Mouse (Mus musculus) limb, embryonic 10.5 days (tissue): ENCODE measurements at regions not wholly inside any gene's neighbourhood (a gene's known extent, or its start where the extent isn't known, plus 50 kb on each side); places are given as distances from the start of the nearest gene placed in this dataset.

Experiments used
- DNase-seq: peaks from one replicate; pipeline ENCODE4 v3.0.0-alpha.2; 2017; ENCODE audit warnings: low spot score
- H3K27ac ChIP-seq: fragments of 300-500 bp; sonication (generic); 2 replicates; pipeline ENCODE4 v1.5.1; 2016; ENCODE audit warnings: mild to moderate bottlenecking
- H3K27me3 ChIP-seq: fragments of 300-500 bp; sonication (generic); 2 replicates; pipeline ENCODE4 v1.6.1; 2016; ENCODE audit warnings: low read depth, mild to moderate bottlenecking; ENCODE audit not compliant: poor library complexity, severe bottlenecking
- H3K36me3 ChIP-seq: fragments of 300-500 bp; sonication (generic); 2 replicates; pipeline ENCODE4 v1.6.1; 2016; ENCODE audit warnings: mild to moderate bottlenecking, moderate library complexity
- H3K4me1 ChIP-seq: fragments of 300-500 bp; sonication (generic); 2 replicates; pipeline ENCODE4 v1.6.1; 2016
- H3K4me3 ChIP-seq: fragments of 300-500 bp; sonication (generic); 2 replicates; pipeline ENCODE4 v1.5.1; 2016; ENCODE audit warnings: mild to moderate bottlenecking, moderate library complexity
- H3K9me3 ChIP-seq: fragments of 300-500 bp; sonication (generic); replicated peaks from 2 replicates; pipeline ENCODE4 v1.6.1; 2016; ENCODE audit warnings: mild to moderate bottlenecking
- WGBS: fragments of 180-500 bp; shearing (Covaris S2); methylation state at CpG from one replicate; pipeline ENCODE4 v1.1.7; 2016; 5-methylcytosine and 5-hydroxymethylcytosine counted together

DNA sequence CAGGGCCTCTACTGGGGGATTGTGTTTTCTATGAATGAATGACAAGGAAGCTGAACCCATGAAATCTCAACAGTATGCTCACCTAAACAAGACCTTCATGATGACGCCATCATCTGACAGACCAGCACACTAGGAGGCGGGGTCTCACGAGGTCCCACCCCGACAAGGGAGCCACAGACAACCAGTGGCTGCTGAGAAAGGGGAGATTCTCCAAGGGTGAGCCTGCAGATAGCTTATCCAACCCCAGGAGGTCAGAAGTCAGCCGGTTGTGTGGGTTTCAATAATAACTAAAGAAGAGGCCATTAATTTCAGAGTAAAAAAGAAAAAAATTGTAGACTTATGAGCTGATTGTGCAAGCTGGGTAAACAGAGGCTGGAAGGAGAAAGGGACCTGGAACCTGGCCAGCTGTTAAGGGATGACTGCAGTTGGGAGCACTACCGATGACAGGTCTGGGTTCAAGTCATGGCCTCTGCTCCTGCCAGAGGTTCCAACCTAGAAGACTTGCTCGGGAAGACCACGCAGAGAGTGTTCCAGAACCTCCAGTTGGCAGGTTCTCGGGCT, 90.5 kb downstream of the 1700001O22Rik start:
- Histone ChIP-seq H3K4me1 (peaks cover 91% of the 10 kb centered on the region), H3K9me3 (no peaks in the 10 kb centered on the region), H3K27ac (peak overlapping the region; percentile 94), H3K4me3 (no peak overlapping the region), H3K27me3 (no peaks in the 10 kb centered on the region), H3K36me3 (no peaks in the 10 kb centered on the region)
- DNase-seq: no peak
- whole genome bisulfite sequencing: 63% methylated on average over 9 of the region's 9 CpGs

DNA sequence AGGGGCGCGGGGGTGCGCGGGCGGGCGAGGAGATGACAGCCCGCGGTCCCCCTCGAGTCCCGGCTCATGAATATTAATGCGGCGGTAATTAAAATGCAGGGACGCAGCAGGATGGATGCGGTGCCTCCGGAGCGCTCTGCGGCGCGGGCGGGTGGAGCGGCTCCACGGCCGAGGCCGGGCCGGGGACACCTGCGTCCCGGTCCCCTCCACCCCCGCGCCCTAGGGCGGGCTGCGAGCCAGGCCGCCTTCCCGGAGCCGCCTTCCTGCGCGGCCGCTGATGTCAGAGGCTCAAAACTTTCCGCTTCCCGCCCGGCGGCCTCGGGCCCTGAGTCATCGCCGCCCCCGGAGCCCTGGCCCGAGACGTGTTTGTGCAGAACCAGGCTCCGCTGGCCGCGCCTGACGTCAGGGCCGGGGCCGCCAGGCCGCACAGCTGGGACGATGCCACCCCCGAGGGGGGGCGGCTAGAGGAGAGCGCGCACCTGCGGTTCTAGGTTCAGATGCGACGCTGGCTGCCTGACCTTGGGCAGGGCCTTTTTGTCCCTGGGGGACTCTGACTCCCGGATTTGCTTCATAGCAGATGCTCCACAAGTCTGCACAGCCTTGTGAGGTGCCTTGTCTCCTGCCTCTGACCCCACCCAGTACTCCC, 91.5 kb downstream of the 1700001O22Rik start:
- Histone ChIP-seq H3K36me3 (no peaks in the 10 kb centered on the region), H3K9me3 (no peaks in the 10 kb centered on the region), H3K27me3 (no peaks in the 10 kb centered on the region), H3K4me1 (peaks cover 91% of the 10 kb centered on the region), H3K4me3 (peak overlapping the region; percentile 57), H3K27ac (peak overlapping the region; percentile 94)
- WGBS: under 1% methylated on average over 63 of the region's 63 CpGs
- DNase-seq: peak; percentile 77

DNA sequence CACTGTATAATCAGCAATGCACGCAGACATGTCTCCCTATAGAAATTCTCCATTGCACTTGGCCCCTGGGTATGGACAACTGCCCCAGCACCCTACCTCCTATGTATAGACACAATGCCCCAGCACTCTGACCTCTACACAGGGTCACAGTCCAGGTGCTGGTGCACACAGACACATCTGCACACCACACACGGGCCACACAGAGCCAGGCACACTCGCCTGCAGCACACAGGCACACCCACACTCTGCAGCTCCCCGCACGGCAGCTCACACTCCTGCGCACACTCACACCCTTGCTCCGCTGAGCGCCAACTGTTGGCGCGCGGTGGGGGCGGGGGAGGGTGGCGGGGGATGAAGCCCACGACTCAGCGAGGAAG, 92.0 kb downstream of the 1700001O22Rik start:
- peaks cover 91% of the 10 kb centered on the region for H3K4me1 ChIP-seq
- peak overlapping the region; percentile 57 for H3K4me3 ChIP-seq
- H3K27ac ChIP-seq: peak overlapping the region; percentile 94
- no peaks in the 10 kb centered on the region for H3K27me3 ChIP-seq
- no peaks in the 10 kb centered on the region for H3K9me3 ChIP-seq
- 6% methylated on average over 15 of the region's 15 CpGs for WGBS
- H3K36me3 ChIP-seq: no peaks in the 10 kb centered on the region
- peak; percentile 70 for DNase-seq

DNA sequence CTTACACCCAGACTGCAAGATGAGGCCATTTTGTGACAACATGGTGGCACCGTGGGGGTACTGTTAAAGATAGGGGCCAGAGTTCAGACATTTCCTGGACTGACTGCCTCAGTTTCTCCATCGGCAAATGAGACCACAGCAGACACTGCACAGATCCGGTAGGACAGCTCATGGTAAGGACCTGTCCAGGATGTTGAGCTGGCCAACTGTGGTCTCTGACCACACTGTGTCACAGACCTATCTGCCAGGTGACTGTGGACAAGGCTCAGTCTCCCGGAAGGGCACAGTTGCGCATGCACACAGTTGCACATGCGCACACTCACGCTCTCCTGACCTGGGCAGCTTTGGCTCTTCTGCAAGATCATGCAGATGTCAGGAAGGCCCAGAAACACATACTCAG, 92.6 kb downstream of the 1700001O22Rik start:
- no peak for DNase-seq
- Histone ChIP-seq H3K9me3 (no peaks in the 10 kb centered on the region), H3K4me1 (peaks cover 91% of the 10 kb centered on the region), H3K4me3 (0 out of 2 replicates have a peak overlapping the region, but pooled peaks have one; percentile 57), H3K27me3 (no peaks in the 10 kb centered on the region), H3K27ac (peak overlapping the region; percentile 94), H3K36me3 (no peaks in the 10 kb centered on the region)
- WGBS: 94% methylated on average over 7 of the region's 7 CpGs

DNA sequence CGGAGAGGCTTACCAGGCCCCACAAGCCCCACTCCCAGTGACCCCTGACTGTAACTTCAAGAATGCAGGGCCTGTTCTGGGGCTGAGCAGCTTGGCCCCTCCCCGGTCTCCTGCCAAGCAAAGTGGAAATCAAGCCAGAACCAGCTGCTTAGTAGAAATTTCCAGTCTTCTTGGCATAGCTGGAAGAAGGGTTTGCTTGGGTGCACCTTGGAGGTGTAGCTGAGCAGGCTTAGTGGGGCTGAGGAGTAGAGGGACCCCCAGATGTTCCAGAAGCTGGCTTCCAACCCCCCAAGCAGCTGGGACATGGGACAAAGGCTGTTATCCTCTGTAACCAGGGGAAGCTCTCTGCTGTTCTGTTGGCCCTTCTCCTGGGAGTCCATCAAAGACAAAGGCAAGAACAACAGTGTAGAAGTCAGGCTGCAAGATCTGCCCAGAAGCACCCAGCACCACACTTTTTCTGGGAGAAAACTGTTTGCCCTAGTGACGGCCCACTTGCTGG, 94.0 kb downstream of the 1700001O22Rik start:
- Histone ChIP-seq H3K27ac (peak overlapping the region; percentile 98), H3K9me3 (0 out of 2 replicates have a peak, but pooled peaks cover under 1% of the 10 kb centered on the region), H3K36me3 (peaks cover 2% of the 10 kb centered on the region), H3K27me3 (no peaks in the 10 kb centered on the region), H3K4me3 (no peak overlapping the region), H3K4me1 (peaks cover 83% of the 10 kb centered on the region)
- WGBS: 57% methylated on average over 3 of the region's 3 CpGs
- no peak for DNase-seq

- peak overlapping the region; percentile 98 for H3K27ac ChIP-seq
- 72% methylated on average over 4 of the region's 4 CpGs for whole genome bisulfite sequencing
- no peak for DNase-seq
- H3K4me3 ChIP-seq: peak overlapping the region; percentile 53
- H3K9me3 ChIP-seq: 0 out of 2 replicates have a peak, but pooled peaks cover 2% of the 10 kb centered on the region
- H3K36me3 ChIP-seq: peaks cover 4% of the 10 kb centered on the region
- peaks cover 78% of the 10 kb centered on the region for H3K4me1 ChIP-seq
- no peaks in the 10 kb centered on the region for H3K27me3 ChIP-seq
Measured at GRCm38 (mm10) chr2:30708762-30709385, 94.6 kb downstream of the 1700001O22Rik start.

- Histone ChIP-seq H3K27ac (peak overlapping the region; percentile 98), H3K9me3 (0 out of 2 replicates have a peak, but pooled peaks cover 2% of the 10 kb centered on the region), H3K4me1 (peaks cover 71% of the 10 kb centered on the region), H3K36me3 (peaks cover 4% of the 10 kb centered on the region), H3K27me3 (no peaks in the 10 kb centered on the region), H3K4me3 (peak overlapping the region; percentile 53)
- WGBS: 1% methylated on average over 48 of the region's 48 CpGs
- DNase-seq: no peak
Measured at GRCm38 (mm10) chr2:30708001-30708683, 95.3 kb downstream of the 1700001O22Rik start.

GRCm38 (mm10) chr2:30707099-30708000, 96.1 kb downstream of the 1700001O22Rik start:
- 2% methylated on average over 44 of the region's 44 CpGs for WGBS
- peak; percentile 81 for DNase-seq
- Histone ChIP-seq H3K27ac (peak overlapping the region; percentile 98), H3K9me3 (0 out of 2 replicates have a peak, but pooled peaks cover 2% of the 10 kb centered on the region), H3K4me3 (peak overlapping the region; percentile 53), H3K4me1 (peaks cover 69% of the 10 kb centered on the region), H3K27me3 (no peaks in the 10 kb centered on the region), H3K36me3 (peaks cover 4% of the 10 kb centered on the region)

- peaks cover 60% of the 10 kb centered on the region for H3K4me1 ChIP-seq
- DNase-seq: no peak
- WGBS: 74% methylated on average over 5 of the region's 5 CpGs
- H3K4me3 ChIP-seq: no peak overlapping the region
- 0 out of 2 replicates have a peak, but pooled peaks cover 2% of the 10 kb centered on the region for H3K9me3 ChIP-seq
- H3K36me3 ChIP-seq: peaks cover 4% of the 10 kb centered on the region
- H3K27me3 ChIP-seq: no peaks in the 10 kb centered on the region
- peak overlapping the region; percentile 98 for H3K27ac ChIP-seq
Measured at GRCm38 (mm10) chr2:30706036-30706435, 97.4 kb downstream of the 1700001O22Rik start.

DNA sequence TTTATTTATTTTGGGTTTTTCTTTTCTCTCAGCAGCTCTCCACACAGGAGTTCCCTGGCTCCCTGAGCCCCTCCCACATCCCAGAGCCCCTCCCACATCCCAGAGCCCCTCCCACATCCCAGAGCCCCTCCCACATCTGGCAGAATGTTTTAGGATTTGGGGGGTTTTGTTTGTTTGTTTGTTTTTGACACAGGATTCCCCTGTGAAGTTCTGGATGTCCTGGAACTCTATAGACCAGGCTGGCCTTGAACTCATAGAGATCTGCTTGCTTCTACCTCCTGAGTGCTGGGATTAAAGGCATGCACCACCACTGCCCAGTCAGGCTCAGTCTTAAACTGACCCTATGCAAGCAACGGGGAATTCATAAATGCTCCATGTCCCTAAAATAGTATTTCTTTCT, 100.2 kb downstream of the 1700001O22Rik start:
- Histone ChIP-seq H3K27me3 (no peaks in the 10 kb centered on the region), H3K4me1 (peaks cover 52% of the 10 kb centered on the region)
- 98% methylated on average over 1 of the region's 1 CpGs for WGBS

GRCm38 (mm10) chr2:30702711-30703110, 100.8 kb downstream of the 1700001O22Rik start:
- WGBS: 26% methylated on average over 7 of the region's 7 CpGs
- H3K36me3 ChIP-seq: peaks cover 4% of the 10 kb centered on the region
- 0 out of 2 replicates have a peak overlapping the region, but pooled peaks have one; percentile 9 for H3K4me3 ChIP-seq
- peak overlapping the region; percentile 79 for H3K27ac ChIP-seq
- H3K9me3 ChIP-seq: 0 out of 2 replicates have a peak, but pooled peaks cover 2% of the 10 kb centered on the region
- DNase-seq: no peak
- peaks cover 48% of the 10 kb centered on the region for H3K4me1 ChIP-seq
- H3K27me3 ChIP-seq: no peaks in the 10 kb centered on the region

More for the DNA sequence above, 100.2 kb downstream of the 1700001O22Rik start:
- 0 out of 2 replicates have a peak, but pooled peaks cover 2% of the 10 kb centered on the region for H3K9me3 ChIP-seq
- H3K4me3 ChIP-seq: no peak overlapping the region
- DNase-seq: no peak
- peaks cover 4% of the 10 kb centered on the region for H3K36me3 ChIP-seq
- 0 out of 2 replicates have a peak overlapping the region, but pooled peaks have one; percentile 79 for H3K27ac ChIP-seq

GRCm38 (mm10) chr2:30700890-30701289, 102.6 kb downstream of the 1700001O22Rik start:
- Histone ChIP-seq H3K4me3 (no peak overlapping the region), H3K36me3 (peaks cover 4% of the 10 kb centered on the region), H3K27me3 (no peaks in the 10 kb centered on the region), H3K9me3 (0 out of 2 replicates have a peak, but pooled peaks cover 2% of the 10 kb centered on the region), H3K4me1 (peaks cover 38% of the 10 kb centered on the region), H3K27ac (peak overlapping the region; percentile 83; the same call in 1 of the 2 replicates)
- WGBS: 81% methylated on average over 2 of the region's 2 CpGs
- no peak for DNase-seq
